Mouse (Mus musculus) urinary bladder, postnatal 10 days (tissue): ENCODE data around the gene Cdiptos.
A peak's percentile ranks its signal among the peaks of the same experiment; 100 is the strongest.

Experiments
- DNase-seq: peaks from one replicate; pipeline ENCODE4 v3.0.0; 2022; ENCODE audit warnings: low spot score

The Cdiptos gene

DNA sequence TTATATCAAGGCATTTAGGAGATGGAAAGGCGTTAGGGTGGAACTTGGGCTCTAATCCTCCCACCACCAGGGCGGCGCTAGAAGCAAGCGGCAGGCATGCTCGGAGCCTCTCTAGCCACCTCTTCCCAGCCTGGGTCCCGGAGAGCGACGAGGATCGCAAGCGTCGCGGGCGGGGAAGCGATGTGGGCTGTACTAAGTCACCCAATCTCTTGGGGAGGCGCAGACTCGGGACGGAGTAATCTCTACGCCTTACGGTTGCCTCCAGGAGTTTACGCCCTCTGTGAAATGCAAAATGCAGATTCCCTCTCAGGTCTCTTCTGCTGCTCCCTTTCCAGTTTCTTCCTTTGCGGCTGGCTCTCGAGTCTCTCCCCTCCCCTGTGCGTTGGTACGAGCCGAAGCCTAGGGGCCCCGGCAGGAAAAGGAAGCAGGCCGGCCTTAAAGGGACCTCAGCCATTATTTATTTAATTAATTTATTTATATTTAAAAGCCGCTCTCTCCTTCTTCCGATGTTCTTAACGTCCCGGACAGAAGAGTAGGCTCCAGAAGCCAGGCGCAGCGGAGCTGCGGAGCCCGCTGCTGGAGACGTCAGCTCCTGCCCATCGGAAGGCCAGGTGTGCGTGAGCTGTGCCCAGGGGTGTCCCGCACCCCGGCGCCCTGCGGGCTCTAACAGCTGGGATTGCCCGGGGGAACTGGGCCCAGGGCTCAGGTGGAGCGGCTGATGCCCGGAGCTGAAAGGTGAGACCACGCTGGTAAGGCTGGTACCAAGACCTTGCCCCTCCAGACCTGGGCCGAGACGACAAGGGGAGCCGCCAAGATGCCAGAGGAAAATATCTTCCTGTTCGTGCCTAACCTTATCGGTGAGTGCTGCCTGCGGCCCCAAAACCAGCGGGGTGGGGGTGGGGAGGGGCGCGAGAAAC, at the start of gene Cdiptos:
TSS of gene Cdiptos (minus strand) at position 149 of the 917 bp plus-strand sequence.
- DNase-seq = peak; percentile 88

DNA sequence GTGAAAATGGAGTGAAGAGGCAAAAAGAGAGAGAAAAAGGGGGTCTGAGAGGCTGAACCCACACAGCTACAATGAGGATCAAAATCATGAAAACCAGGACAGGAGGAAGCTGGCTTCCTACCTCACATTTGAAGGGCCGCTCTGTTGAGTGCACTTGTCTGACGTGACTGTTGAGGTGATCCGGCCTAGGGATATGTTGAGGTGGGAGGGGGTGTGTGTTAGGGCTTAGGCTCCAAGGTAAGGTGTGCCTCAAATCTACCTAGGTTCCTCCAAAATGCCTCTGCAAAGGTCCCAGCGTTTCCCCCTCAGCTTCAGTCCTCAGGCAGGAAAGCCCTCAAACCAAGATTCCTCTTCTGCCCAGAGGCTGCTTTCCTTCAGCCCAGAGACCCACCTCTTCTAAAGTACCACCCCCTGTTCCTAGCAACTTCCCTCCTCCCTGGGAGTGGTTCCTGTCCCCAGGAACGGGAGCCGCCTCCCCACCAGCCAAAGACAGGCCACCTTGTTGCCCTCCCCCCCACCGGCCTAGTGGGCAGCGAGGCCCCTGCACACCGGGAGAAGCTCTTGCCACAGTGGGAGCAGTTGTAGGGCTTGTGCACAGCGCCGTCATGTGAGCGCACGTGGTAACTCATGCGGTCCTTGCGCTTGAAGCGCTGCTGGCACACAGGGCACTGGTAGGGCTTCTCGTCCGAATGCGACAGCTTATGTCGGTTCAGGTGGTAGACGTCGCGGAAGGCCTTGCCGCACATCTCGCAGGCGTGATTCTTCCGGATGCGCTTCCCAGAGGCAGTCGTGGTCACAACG, 49.1 kb upstream of the Cdiptos start:
- no peak for DNase-seq

DNA sequence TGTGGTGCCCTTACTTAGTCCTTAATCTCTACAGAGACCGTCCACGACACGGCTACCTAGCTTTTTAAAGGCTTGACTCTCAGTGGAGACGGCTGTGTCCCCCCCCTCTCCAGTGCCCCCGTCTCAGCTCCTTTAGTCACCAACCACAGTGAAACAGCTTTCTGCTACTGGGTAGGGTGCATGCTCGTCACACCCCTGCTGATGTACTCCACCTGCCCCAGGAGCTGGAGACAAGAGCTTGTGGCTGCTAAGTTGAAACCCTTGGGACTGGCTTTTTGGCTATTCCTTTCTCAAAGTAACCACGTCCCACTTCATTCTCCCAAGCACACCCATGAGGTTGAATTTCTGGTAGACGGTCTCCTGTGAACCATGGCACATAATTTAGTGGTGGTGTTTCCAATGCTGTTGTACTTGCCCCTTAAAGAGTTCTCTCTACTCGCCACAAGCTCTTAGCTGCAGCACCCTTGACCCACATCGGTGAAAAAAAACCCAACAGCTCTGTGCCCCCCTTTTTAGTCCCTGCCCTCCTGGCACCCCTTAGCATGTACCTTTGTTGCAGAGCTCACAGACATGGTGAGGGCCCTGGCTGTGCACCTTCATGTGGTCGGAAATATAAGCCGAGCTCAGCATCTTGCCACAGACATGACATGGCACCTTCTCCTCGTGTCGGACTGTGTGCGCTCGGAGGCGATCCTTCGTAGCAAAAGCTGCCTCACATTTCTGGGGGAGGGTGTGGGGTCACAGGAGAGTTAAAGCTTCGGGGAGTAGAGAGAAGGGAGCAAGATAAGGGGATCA, 48.2 kb upstream of the Cdiptos start:
- no peak for DNase-seq

DNA sequence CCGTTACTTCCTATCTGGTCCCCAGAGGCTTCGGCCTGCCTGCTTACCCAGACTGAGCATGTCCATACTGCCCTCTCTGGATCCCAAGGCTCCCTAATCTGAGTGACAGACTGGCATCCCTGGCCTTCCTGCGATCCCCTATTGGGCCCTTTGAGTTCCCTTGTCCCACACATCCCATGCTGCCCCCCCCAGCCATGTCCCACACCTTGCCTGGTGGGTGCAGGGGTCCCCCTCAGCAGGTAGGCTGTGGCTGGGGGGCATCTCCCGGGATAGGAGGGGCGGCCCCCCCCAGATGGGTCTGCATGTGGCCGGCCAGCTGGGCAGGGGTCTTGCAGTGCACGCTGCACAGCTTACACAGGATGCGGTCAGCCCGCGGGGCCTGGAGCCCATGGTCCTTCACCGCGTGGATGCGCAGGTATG, 47.4 kb upstream of the Cdiptos start:
- no peak for DNase-seq

DNA sequence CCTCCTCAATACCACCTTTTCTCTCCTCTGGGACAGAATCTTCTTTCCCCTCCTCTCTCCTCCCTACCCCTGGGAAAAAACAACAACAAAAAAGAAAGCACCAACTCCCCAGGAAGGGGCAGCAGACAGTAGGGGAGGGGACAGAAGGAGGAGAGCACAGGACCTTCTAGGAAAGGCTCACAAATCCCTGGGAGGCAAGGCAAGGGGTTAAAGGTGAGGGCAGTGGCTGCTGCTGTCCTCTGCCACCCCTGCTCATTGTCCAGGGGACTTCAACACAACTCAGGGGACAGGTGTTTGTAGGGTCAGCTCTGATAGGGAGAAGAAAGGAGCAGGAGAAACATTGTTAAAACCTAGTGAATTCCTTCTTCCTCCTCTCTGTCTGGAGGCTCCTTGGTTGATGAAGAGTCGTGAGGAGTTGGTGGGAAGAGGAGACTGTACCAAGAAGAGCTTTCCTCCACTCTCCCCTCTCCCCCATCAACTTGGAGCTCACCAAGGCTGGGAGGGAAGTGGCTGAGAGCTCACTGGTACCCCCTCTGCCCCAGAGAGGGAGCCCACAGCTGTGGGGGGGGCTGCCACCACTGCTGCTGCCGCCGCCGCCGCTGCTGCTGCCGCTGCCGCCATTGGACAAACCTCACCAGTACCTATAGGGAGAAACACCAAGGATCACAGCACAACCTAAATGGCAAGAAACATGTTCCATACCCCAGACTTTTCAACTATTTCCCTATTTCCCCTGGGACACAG, 46.8 kb upstream of the Cdiptos start:
- DNase-seq = no peak

DNA sequence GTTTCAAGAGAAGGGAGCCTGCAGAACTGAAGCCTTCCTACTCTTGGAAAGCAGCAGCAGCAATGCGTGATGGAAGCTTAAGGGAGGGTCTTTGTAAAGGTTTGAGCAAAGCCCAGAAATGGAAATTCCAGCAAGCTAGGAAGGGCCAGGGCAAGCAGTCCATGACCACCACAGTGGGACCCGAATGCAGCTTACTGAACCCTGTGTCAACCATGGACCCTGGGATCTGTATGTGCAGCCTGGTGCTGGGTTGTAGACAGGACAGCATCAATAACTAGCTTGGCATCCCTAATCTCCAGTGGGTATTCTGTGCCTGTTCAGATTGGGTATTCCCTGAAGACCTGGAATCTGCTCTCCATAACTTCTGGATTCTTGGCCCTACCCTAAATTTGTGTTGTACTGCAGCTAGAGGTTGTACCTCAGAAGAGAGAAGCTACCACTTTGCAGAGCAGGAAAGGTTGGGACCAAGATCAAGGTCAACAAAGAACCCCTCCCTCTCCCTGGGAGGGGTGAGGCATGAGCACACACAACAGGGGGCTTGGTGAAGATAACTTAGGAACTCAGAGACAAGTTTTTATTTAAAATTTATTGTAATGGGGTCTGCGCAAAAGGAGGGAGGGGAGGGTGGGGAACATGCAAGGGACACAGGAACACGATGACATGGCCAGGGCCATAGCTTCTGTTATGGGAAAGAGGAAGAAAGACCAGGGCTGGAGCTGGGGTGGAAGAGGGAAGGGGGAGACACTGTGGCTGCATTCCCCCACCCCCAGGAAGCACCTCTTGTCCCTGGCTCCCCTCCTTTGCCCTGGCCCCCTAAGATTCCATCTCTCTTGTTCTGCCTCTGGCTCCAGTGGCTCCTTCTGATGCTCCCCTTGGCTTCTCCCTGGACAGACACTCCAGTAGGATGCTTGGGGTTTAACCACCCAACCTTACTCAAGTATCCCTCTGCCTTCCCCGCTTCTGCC, 45.9 kb upstream of the Cdiptos start:
- no peak for DNase-seq

DNA sequence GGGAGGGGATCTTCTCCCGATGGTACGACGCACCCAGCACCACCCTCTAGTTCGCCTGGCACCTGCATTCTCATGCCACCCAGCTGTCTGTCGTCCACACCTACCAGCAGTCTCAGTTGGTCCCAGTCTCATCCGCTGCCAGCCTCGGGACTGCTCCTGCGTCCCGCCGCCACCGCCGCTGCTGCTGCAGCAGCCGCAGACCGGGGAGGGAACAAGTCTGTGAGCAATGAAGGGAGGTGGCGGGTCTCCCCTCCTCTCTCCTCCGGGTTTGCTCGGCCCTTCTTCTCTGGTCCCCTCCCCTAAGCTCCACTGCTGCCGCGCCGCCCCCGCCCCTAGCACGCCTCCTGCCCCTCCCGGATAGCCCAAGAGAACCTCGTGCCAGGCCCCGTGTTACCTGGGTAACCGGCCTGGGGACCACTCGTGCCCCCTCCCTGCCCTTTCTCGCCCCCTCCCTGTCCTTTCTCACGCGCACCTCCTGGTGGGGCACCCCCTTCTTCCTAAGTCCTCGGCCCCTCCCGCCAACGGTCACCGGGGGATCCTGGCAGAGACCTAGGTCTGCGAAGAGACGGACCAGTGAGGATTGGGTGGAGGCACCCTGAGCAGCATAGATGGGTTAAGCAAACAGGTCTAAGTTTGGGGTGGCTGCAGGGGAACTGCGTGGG, 45.1 kb upstream of the Cdiptos start, which contains the start of the genes Gm42742 and Prrt2:
TSS of gene Gm42742 (minus strand) at position 197 of the 662 bp plus-strand sequence.
TSS of gene Prrt2 (minus strand) at position 311 of the 662 bp plus-strand sequence.
- no peak for DNase-seq

DNA sequence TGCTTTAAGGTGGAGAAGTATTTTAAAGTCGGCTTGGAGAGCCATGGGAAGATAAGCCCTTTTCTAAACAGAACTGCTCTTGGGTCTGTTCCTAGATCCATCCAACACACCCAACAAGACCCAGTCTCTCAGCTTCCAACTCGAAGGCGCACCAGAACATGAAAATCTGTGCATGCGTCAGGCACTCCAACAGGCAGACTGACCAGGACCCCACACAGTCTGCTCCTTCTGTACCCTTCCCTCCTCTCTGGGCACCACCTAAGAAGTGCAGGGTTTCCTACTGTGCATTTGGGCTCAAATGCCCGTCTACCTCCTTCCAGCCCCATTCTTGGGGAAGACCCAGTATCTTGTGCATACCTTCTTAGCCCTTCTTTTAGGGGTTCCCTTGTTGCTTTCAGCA, 44.6 kb upstream of the Cdiptos start:
- DNase-seq = no peak

DNA sequence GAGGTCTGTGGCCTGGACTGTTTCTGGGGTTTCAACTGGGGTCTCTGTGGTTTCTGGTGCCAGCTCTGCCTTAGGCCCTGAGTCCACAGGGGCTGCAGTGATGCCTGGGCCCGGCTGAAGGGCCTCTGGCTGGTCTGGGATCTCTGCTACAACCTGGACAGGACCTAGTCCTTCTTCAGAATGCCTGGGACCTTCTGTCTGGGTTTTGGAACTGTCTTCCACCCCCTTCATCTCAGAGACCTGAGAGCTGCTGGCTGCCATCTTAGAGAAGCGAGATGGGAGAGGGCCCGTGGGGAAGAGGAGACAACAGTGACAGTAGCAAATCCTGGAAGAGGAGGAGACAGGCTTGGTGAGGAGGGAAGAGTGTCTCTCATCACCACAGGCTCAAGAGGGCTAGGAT, 44.1 kb upstream of the Cdiptos start:
- no peak for DNase-seq

DNA sequence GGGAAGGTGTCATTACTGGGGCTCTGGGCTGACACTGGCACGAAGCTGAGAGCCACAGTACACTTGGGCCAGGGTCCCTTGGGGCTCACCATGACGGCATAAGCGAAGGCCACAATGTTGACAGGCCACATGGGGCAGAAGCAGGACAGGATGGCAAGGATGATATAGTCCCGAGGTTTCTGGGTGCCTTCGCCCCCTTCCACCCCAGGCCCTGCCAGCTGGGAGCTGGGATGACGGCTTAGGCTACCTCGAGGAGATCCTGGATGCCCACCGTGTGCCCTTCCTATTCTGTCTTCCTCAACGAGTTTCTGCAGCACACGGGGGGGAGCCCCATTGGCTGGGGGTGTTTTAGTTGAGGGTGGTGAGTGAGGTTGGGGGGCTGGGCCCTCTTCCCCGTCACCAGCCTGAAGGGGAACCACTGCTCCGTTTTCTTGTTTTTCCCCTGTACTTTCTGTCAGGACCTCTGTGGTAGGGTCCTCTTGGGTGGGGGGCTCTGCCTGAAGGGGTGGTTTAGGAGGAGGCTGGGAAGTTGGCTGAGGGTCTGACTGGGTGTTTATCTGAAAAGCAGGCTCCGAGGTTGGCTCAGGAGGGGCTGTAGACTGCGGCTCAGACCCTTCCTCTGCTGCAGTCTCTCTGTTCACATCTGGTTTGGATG, 43.5 kb upstream of the Cdiptos start:
- no peak for DNase-seq

DNA sequence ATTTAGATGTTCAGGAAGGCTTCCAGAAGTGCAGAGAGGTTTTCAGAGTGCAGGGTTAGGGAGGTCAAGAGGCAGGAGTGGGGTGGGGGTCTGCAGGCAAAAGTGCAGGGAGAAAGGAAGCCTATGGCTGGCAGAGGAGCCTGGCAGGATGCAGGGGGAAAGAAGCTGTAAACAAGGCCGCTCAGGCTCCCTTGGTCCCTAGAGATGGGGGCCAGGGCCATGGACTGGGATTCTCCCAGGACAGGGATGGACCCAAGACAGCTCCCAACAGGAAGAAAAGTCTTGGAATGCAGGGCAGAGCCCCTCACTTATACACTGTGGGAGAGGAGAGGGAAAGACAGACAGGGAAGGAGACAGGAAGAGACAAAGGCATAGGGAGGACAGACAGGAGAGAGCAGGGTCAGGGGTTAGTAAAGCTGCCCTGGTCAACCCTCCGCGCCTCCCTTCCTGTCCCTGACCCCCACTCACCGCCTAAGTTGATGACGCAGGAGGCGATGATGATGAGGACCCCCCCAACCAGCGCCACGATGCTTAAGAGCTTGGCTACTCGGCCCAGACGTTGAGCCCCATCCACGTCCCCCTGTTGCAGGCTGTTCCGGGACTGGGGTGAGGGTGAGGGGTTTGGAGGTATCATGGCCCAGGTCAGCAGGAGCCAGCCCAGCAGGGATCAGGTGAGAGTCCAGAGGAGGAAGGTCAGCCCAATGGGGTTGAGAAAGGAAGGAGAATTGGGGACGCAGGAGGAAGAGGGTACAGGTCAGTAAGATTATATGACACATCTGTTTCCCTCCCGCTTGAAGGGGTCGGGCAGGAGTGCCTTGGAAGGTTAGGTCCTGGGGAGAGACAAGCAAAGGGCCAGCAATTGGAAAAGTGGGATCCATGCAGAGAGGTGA, 42.8 kb upstream of the Cdiptos start:
- DNase-seq = no peak

DNA sequence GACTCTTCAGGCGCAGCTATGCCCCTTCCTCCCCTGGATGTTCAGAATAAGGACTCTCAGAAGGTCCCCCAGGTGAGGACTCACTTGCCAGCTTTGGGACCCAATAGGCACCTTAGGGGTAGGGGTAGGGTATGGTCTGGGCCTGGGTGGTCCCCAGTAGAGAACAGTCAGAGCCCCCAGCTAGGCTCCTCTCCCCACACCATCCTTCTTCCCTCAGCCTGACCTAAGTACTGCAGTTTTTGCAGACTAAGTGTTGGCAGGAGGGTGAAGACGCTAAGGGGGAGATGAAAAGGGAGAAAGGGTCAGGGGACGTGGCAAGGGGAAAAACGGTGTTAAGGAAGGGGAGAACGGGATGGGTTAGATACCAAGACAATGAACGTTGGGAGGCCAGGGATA, 42.0 kb upstream of the Cdiptos start:
- no peak for DNase-seq

DNA sequence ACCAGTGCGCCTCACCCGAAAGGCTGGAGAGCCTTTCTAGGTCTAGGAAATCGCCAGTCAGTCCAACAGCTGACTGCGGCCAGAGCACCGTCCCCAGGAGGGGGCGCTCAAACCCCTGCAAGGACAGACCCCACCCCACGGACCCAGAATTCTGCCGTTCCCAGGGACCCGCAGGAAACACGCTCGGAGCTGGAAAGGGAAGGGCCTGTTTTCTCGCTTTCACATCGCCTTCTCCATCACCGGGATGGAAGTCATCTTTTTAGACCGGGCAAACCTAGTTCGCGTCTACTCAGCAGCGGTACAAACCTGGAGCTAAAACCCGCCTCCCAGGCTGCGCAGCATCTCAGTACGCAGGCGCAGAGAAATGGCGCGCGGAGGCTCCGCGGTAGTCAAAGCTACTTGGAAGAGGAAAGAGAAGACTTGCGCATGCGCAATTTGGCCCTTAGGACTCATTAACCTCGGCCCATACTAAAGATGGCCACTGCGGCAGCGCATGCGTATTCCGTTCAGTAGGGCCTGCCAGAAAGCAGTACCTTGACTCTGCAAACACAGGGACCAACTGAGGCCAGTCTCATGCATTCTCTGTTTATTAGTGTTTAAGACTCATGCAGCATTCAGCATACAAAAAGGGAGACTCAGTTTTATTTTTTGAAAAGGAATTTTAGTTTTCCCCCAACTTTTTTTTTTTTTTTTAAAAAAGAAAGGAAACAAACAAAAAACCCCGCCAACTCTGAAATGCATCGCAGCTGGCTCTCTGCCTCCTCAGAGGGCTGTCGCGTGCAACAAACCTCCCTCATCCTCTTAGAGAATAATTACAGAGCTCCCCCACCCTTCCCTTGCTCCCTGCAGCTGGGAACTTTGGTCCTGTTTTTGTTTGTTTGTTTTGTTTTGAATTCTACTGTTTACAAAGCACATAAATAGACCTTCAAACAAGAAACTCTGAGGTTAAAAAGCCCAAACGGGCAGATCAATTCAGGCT, 41.4 kb upstream of the Cdiptos start, which contains the start of gene Pagr1a:
TSS of gene Pagr1a (minus strand) at position 382 of the 979 bp plus-strand sequence.
- DNase-seq = peak; percentile 89

DNA sequence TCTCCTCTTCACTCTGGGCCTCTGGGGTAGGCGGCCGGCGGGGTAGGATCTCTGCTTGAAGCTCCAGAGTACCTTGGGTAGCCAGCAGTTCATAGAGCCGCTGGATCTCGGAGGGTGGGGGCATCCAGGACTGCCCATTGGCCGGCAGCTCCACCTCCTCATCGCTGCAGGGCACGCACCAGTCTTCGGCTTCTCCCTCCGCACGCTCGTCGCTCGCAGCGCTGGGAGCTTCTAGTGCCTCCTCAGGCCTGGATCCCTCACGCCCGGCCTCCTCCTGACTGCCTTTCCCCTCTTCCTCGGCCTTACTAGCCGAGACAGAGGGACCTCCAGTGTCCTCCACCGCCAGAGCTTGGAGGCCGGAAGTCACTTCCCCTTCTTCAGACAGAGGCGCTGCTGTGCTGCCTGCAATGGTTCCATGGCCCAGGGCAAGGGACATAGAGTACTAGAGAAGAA, 40.6 kb upstream of the Cdiptos start:
- no peak for DNase-seq

DNA sequence TGATC, 40.4 kb upstream of the Cdiptos start, which contains the start of gene Pagr1b:
TSS of gene Pagr1b (minus strand) at position 4 of the 5 bp plus-strand sequence.
- no peak for DNase-seq

DNA sequence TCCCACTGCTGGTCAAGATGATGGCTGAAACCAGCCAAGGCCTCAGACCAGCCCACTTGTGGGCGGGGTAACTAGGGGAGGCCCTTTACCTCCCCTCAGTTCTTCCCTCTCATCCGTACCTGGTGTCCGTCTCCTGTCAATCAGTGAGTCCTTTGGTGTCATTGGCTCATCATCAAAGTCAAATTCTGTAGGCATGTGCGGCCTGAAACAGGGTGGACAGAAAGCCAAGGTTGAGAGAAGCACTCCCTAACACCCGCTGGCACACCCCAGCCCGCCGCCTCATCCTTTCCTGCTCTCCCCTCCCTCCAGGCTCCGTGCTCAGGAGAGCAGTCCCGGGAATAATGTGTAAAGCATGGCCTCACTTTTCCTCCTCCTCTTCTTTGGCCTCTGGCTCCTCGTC, 40.2 kb upstream of the Cdiptos start:
- no peak for DNase-seq

DNA sequence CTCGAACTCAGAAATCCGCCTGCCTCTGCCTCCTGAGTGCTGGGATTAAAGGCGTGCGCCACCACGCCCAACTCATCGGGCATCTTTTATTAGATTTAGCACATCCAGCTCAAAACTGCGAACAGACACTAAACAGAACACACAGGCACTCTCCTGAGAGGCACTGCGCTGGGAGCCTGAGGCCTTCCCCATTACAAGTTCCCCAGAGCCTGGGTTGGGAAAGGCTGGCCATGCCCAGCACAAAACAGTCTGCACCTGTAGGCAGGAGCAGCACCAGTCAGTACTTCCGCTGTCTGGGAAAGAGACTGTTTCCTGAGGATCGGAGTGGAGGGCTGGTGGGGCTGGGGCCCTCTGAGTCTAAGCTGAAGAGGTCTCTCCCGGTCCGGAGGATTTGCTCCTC, 39.1 kb upstream of the Cdiptos start:
- DNase-seq = no peak
